Mouse (Mus musculus): Measurements from ENCODE around the gene Zfp385b. TPM values are rescaled to one million over a fixed set of nuclear protein-coding genes. Genes with fewer than 3 reads are reported as not detected.

Zfp385b gene
- polyA plus RNA-seq, 1 experiment from 2014 or later, result 2.8 TPM

- Histone ChIP-seq H3K9ac (replicated peaks) (no peak overlapping the region), H3K4me2 (replicated peaks) (no peak overlapping the region), H3K4me3 (no peak overlapping the region), H3K27ac (replicated peaks) (no peak overlapping the region), H3K9me3 (no peaks in the 10 kb centered on the region), H3K4me1 (no peaks in the 10 kb centered on the region), H3K36me3 (no peaks in the 10 kb centered on the region), H3K27me3 (no peaks in the 10 kb centered on the region)
- no peak for ATAC-seq (ENCODE audit: low FRiP score, low read depth)
- WGBS, result 90% methylated on average over 5 of the region's 5 CpGs
Measured at GRCm38 (mm10) chr2:77561941-77562340, 257.5 kb downstream of the Zfp385b start.

GRCm38 (mm10) chr2:77556938-77557337 is 262.5 kb downstream of the Zfp385b start:
- no peak overlapping the region for H3K27ac ChIP-seq (replicated peaks)
- ATAC-seq (ENCODE audit: low FRiP score, low read depth), result no peak
- H3K27me3 ChIP-seq, result no peaks in the 10 kb centered on the region
- no peaks in the 10 kb centered on the region for H3K36me3 ChIP-seq
- no peak overlapping the region for H3K9ac ChIP-seq (replicated peaks)
- no peak overlapping the region for H3K4me2 ChIP-seq (replicated peaks)
- no peaks in the 10 kb centered on the region for H3K4me1 ChIP-seq
- H3K4me3 ChIP-seq, result no peak overlapping the region
- H3K9me3 ChIP-seq, result no peaks in the 10 kb centered on the region
- WGBS, result 92% methylated on average over 4 of the region's 4 CpGs

- 73% methylated on average over 7 of the region's 7 CpGs for WGBS
- H3K9me3 ChIP-seq, result no peaks in the 10 kb centered on the region
- no peaks in the 10 kb centered on the region for H3K4me1 ChIP-seq
- ATAC-seq (ENCODE audit: low FRiP score, low read depth), result no peak
- H3K36me3 ChIP-seq, result no peaks in the 10 kb centered on the region
- H3K4me3 ChIP-seq, result no peak overlapping the region
- H3K4me2 ChIP-seq (replicated peaks), result no peak overlapping the region
- H3K27ac ChIP-seq (replicated peaks), result no peak overlapping the region
- no peaks in the 10 kb centered on the region for H3K27me3 ChIP-seq
- H3K9ac ChIP-seq (replicated peaks), result no peak overlapping the region
Measured at GRCm38 (mm10) chr2:77555980-77556379, 263.5 kb downstream of the Zfp385b start.

- H3K27me3 ChIP-seq, result no peaks in the 10 kb centered on the region
- H3K9ac ChIP-seq (replicated peaks), result no peak overlapping the region
- H3K4me3 ChIP-seq, result no peak overlapping the region
- WGBS, result 61% methylated on average over 8 of the region's 8 CpGs
- H3K4me1 ChIP-seq, result no peaks in the 10 kb centered on the region
- ATAC-seq (ENCODE audit: low FRiP score, low read depth), result no peak
- H3K9me3 ChIP-seq, result no peaks in the 10 kb centered on the region
- no peak overlapping the region for H3K4me2 ChIP-seq (replicated peaks)
- no peaks in the 10 kb centered on the region for H3K36me3 ChIP-seq
- H3K27ac ChIP-seq (replicated peaks), result no peak overlapping the region
Measured at GRCm38 (mm10) chr2:77552675-77553074, 266.8 kb downstream of the Zfp385b start.

GRCm38 (mm10) chr2:77543388-77543787 is 276.1 kb downstream of the Zfp385b start:
- H3K27me3 ChIP-seq, result no peaks in the 10 kb centered on the region
- H3K9me3 ChIP-seq, result no peaks in the 10 kb centered on the region
- H3K9ac ChIP-seq (replicated peaks), result no peak overlapping the region
- 44% methylated on average over 1 of the region's 1 CpGs for WGBS
- no peaks in the 10 kb centered on the region for H3K36me3 ChIP-seq
- ATAC-seq (ENCODE audit: low FRiP score, low read depth), result no peak
- H3K4me3 ChIP-seq, result no peak overlapping the region
- H3K4me2 ChIP-seq (replicated peaks), result no peak overlapping the region
- H3K4me1 ChIP-seq, result no peaks in the 10 kb centered on the region
- no peak overlapping the region for H3K27ac ChIP-seq (replicated peaks)

- Histone ChIP-seq H3K4me2 (replicated peaks) (no peak overlapping the region), H3K9me3 (no peaks in the 10 kb centered on the region), H3K36me3 (no peaks in the 10 kb centered on the region), H3K4me1 (no peaks in the 10 kb centered on the region), H3K27ac (replicated peaks) (no peak overlapping the region), H3K9ac (replicated peaks) (no peak overlapping the region), H3K27me3 (no peaks in the 10 kb centered on the region), H3K4me3 (no peak overlapping the region)
- 79% methylated on average over 2 of the region's 2 CpGs for WGBS
- no peak for ATAC-seq (ENCODE audit: low FRiP score, low read depth)
Measured at GRCm38 (mm10) chr2:77542605-77543004, 276.8 kb downstream of the Zfp385b start.

- Histone ChIP-seq H3K36me3 (no peaks in the 10 kb centered on the region), H3K4me1 (no peaks in the 10 kb centered on the region), H3K4me3 (no peak overlapping the region), H3K27ac (replicated peaks) (no peak overlapping the region), H3K27me3 (no peaks in the 10 kb centered on the region), H3K9ac (replicated peaks) (no peak overlapping the region), H3K4me2 (replicated peaks) (no peak overlapping the region), H3K9me3 (no peaks in the 10 kb centered on the region)
- 93% methylated on average over 4 of the region's 4 CpGs for WGBS
- ATAC-seq (ENCODE audit: low FRiP score, low read depth), result no peak
Measured at GRCm38 (mm10) chr2:77541681-77542080, 277.8 kb downstream of the Zfp385b start.

GRCm38 (mm10) chr2:77540860-77541259 is 278.6 kb downstream of the Zfp385b start:
- Histone ChIP-seq H3K4me2 (replicated peaks) (no peak overlapping the region), H3K36me3 (no peaks in the 10 kb centered on the region), H3K9me3 (no peaks in the 10 kb centered on the region), H3K4me1 (no peaks in the 10 kb centered on the region), H3K27me3 (no peaks in the 10 kb centered on the region), H3K4me3 (no peak overlapping the region), H3K27ac (replicated peaks) (no peak overlapping the region), H3K9ac (replicated peaks) (no peak overlapping the region)
- 88% methylated on average over 3 of the region's 3 CpGs for WGBS
- no peak for ATAC-seq (ENCODE audit: low FRiP score, low read depth)

GRCm38 (mm10) chr2:77536556-77536955 is 282.9 kb downstream of the Zfp385b start:
- no peaks in the 10 kb centered on the region for H3K9me3 ChIP-seq
- H3K4me3 ChIP-seq, result no peak overlapping the region
- no peak overlapping the region for H3K4me2 ChIP-seq (replicated peaks)
- no peaks in the 10 kb centered on the region for H3K4me1 ChIP-seq
- no peaks in the 10 kb centered on the region for H3K27me3 ChIP-seq
- H3K27ac ChIP-seq (replicated peaks), result no peak overlapping the region
- no peaks in the 10 kb centered on the region for H3K36me3 ChIP-seq
- no peak for ATAC-seq (ENCODE audit: low FRiP score, low read depth)
- 90% methylated on average over 3 of the region's 3 CpGs for WGBS
- H3K9ac ChIP-seq (replicated peaks), result no peak overlapping the region

- no peak overlapping the region for H3K4me3 ChIP-seq
- H3K9me3 ChIP-seq, result no peaks in the 10 kb centered on the region
- H3K4me2 ChIP-seq (replicated peaks), result no peak overlapping the region
- WGBS, result 91% methylated on average over 7 of the region's 7 CpGs
- no peaks in the 10 kb centered on the region for H3K4me1 ChIP-seq
- H3K36me3 ChIP-seq, result no peaks in the 10 kb centered on the region
- no peak for ATAC-seq (ENCODE audit: low FRiP score, low read depth)
- H3K9ac ChIP-seq (replicated peaks), result no peak overlapping the region
- no peak overlapping the region for H3K27ac ChIP-seq (replicated peaks)
- no peaks in the 10 kb centered on the region for H3K27me3 ChIP-seq
Measured at GRCm38 (mm10) chr2:77528079-77528752, 291.2 kb downstream of the Zfp385b start.

- H3K36me3 ChIP-seq, result no peaks in the 10 kb centered on the region
- H3K4me2 ChIP-seq (replicated peaks), result no peak overlapping the region
- ATAC-seq (ENCODE audit: low FRiP score, low read depth), result no peak
- no peak overlapping the region for H3K4me3 ChIP-seq
- no peaks in the 10 kb centered on the region for H3K4me1 ChIP-seq
- no peaks in the 10 kb centered on the region for H3K27me3 ChIP-seq
- no peak overlapping the region for H3K9ac ChIP-seq (replicated peaks)
- 73% methylated on average over 6 of the region's 6 CpGs for WGBS
- no peaks in the 10 kb centered on the region for H3K9me3 ChIP-seq
- no peak overlapping the region for H3K27ac ChIP-seq (replicated peaks)
Measured at GRCm38 (mm10) chr2:77527616-77528015, 291.8 kb downstream of the Zfp385b start.

- H3K9me3 ChIP-seq, result no peaks in the 10 kb centered on the region
- H3K27me3 ChIP-seq, result no peaks in the 10 kb centered on the region
- 87% methylated on average over 4 of the region's 4 CpGs for WGBS
- H3K9ac ChIP-seq (replicated peaks), result no peak overlapping the region
- H3K4me1 ChIP-seq, result no peaks in the 10 kb centered on the region
- no peak for ATAC-seq (ENCODE audit: low FRiP score, low read depth)
- H3K4me3 ChIP-seq, result no peak overlapping the region
- H3K36me3 ChIP-seq, result no peaks in the 10 kb centered on the region
- H3K27ac ChIP-seq (replicated peaks), result no peak overlapping the region
- H3K4me2 ChIP-seq (replicated peaks), result no peak overlapping the region
Measured at GRCm38 (mm10) chr2:77526803-77527202, 292.6 kb downstream of the Zfp385b start.

- 86% methylated on average over 5 of the region's 5 CpGs for WGBS
- no peaks in the 10 kb centered on the region for H3K27me3 ChIP-seq
- ATAC-seq (ENCODE audit: low FRiP score, low read depth), result no peak
- H3K4me3 ChIP-seq, result no peak overlapping the region
- no peaks in the 10 kb centered on the region for H3K9me3 ChIP-seq
- no peaks in the 10 kb centered on the region for H3K36me3 ChIP-seq
- H3K4me2 ChIP-seq (replicated peaks), result no peak overlapping the region
- no peak overlapping the region for H3K27ac ChIP-seq (replicated peaks)
- H3K9ac ChIP-seq (replicated peaks), result no peak overlapping the region
- H3K4me1 ChIP-seq, result no peaks in the 10 kb centered on the region
Measured at GRCm38 (mm10) chr2:77526301-77526700, 293.1 kb downstream of the Zfp385b start.

Data from midbrain, embryonic 12.5 days (tissue).